Mouse (Mus musculus) embryonic facial prominence, embryonic 11.5 days (tissue): Measurements from ENCODE around the gene Cers2. TPM values are rescaled to one million over a fixed set of nuclear protein-coding genes. Genes with fewer than 3 reads are reported as not detected.

Experiments used
- ATAC-seq: fragments of 200-750 bp; cut with Nextera tagmentation; replicated peaks from 2 replicates; pipeline ENCODE4 v1.8.0; 2017; ENCODE audit warnings: low read depth; ENCODE audit not compliant: insufficient number of reproducible peaks, low FRiP score, low TSS enrichment
- DNase-seq: peaks from one replicate; pipeline ENCODE4 v3.0.0-alpha.2; 2015; ENCODE audit warnings: low spot score
- H3K27ac ChIP-seq: fragments of 300-500 bp; sonication (generic); replicated peaks from 2 replicates; pipeline ENCODE4 v1.5.1; 2014; ENCODE audit warnings: mild to moderate bottlenecking, low read depth, low read length, control low read depth
- H3K27me3 ChIP-seq: fragments of 300-500 bp; sonication (generic); 2 replicates; pipeline ENCODE4 v1.6.1; 2014; ENCODE audit warnings: mild to moderate bottlenecking, low read length, moderate library complexity, mixed read lengths; ENCODE audit not compliant: control insufficient read depth, insufficient read depth
- H3K36me3 ChIP-seq: fragments of 300-500 bp; sonication (generic); replicated peaks from 2 replicates; pipeline ENCODE4 v1.6.1; 2014; ENCODE audit warnings: low read depth, mild to moderate bottlenecking, low read length, moderate library complexity, mixed read lengths; ENCODE audit not compliant: control insufficient read depth, insufficient read depth
- H3K4me1 ChIP-seq: fragments of 300-500 bp; sonication (generic); 2 replicates; pipeline ENCODE4 v1.6.1; 2014; ENCODE audit warnings: low read length, mixed read lengths; ENCODE audit not compliant: control insufficient read depth, insufficient read depth
- H3K4me2 ChIP-seq: fragments of 300-500 bp; sonication (generic); 2 replicates; pipeline ENCODE4 v1.6.1; 2014; ENCODE audit warnings: low read depth, mild to moderate bottlenecking, control low read depth, low read length, moderate library complexity
- H3K4me3 ChIP-seq: fragments of 300-500 bp; sonication (generic); 2 replicates; pipeline ENCODE4 v1.5.1; 2014; ENCODE audit warnings: low read depth, low read length, control low read depth
- H3K9ac ChIP-seq: fragments of 300-500 bp; sonication (generic); replicated peaks from 2 replicates; pipeline ENCODE4 v1.6.1; 2014; ENCODE audit warnings: mild to moderate bottlenecking, control low read depth, low read length
- H3K9me3 ChIP-seq: fragments of 300-500 bp; sonication (generic); replicated peaks from 2 replicates; pipeline ENCODE4 v1.6.1; 2016; ENCODE audit warnings: mild to moderate bottlenecking, low read length, inconsistent platforms, mixed read lengths; ENCODE audit not compliant: control insufficient read depth
- WGBS: fragments of 180-500 bp; shearing (Covaris S2); extraction: QIAGEN DNeasy Blood & Tissue Kit; methylation state at CpG from one replicate; pipeline ENCODE4 v1.1.7; 2014; 5-methylcytosine and 5-hydroxymethylcytosine counted together
- polyA plus RNA-seq: library from polyadenylated mRNA; unstranded; fragments of >200 nt; fragmentation: Nextera tagmentation; extraction: Ambion mirVana; gene quantifications from 2 replicates; pipeline ENCODE4 v1.2.1, GENCODE M21; 2014

The Cers2 gene
- polyA plus RNA-seq, 1 experiment from 2014 or later, result 117 TPM

- H3K4me1 ChIP-seq, result no peaks in the 10 kb centered on the region; the same call in 1 of the 2 replicates
- H3K36me3 ChIP-seq, result no peaks in the 10 kb centered on the region
- H3K4me3 ChIP-seq, result no peak overlapping the region
- H3K9ac ChIP-seq, result no peak overlapping the region
- no peak for ATAC-seq
- H3K27ac ChIP-seq, result no peak overlapping the region
- no peaks in the 10 kb centered on the region for H3K27me3 ChIP-seq
- no peaks in the 10 kb centered on the region for H3K9me3 ChIP-seq
- no peak overlapping the region for H3K4me2 ChIP-seq
- WGBS, result 74% methylated on average over 5 of the region's 5 CpGs
- DNase-seq, result no peak
Measured at GRCm38 (mm10) chr3:95276428-95276934, 38.1 kb upstream of the Cers2 start.

GRCm38 (mm10) chr3:95277149-95277551 is 37.4 kb upstream of the Cers2 start:
- no peak overlapping the region for H3K9ac ChIP-seq

GRCm38 (mm10) chr3:95280747-95281146 is 33.8 kb upstream of the Cers2 start:
- DNase-seq, result peak; percentile 23
- no peak for ATAC-seq
- no peaks in the 10 kb centered on the region for H3K27me3 ChIP-seq
- H3K27ac ChIP-seq, result no peak overlapping the region
- H3K9me3 ChIP-seq, result no peaks in the 10 kb centered on the region
- 24% methylated on average over 8 of the region's 8 CpGs for WGBS
- H3K4me2 ChIP-seq, result peak overlapping the region; percentile 62
- peaks cover 2% of the 10 kb centered on the region for H3K4me1 ChIP-seq
- H3K36me3 ChIP-seq, result no peaks in the 10 kb centered on the region
- peak overlapping the region; percentile 76 for H3K4me3 ChIP-seq
- peak overlapping the region; percentile 87 for H3K9ac ChIP-seq

More at GRCm38 (mm10) chr3:95277149-95277551, 37.4 kb upstream of the Cers2 start:
- no peaks in the 10 kb centered on the region for H3K9me3 ChIP-seq
- no peaks in the 10 kb centered on the region; the same call in 1 of the 2 replicates for H3K4me1 ChIP-seq
- no peaks in the 10 kb centered on the region for H3K27me3 ChIP-seq
- no peak for ATAC-seq
- DNase-seq, result no peak
- H3K4me3 ChIP-seq, result no peak overlapping the region
- no peaks in the 10 kb centered on the region for H3K36me3 ChIP-seq
- no peak overlapping the region for H3K27ac ChIP-seq
- H3K4me2 ChIP-seq, result no peak overlapping the region
- 94% methylated on average over 1 of the region's 1 CpGs for WGBS

GRCm38 (mm10) chr3:95281216-95282126 is 33.1 kb upstream of the Cers2 start, which contains the start of the genes Mindy1 and Prune1:
TSS of gene Mindy1 (plus strand) at chr3:95281345.
TSS of gene Prune1 (minus strand) at chr3:95282076.
- peak; percentile 99 for DNase-seq
- H3K4me1 ChIP-seq, result peaks cover 2% of the 10 kb centered on the region
- no peaks in the 10 kb centered on the region for H3K27me3 ChIP-seq
- peak within 1 kb of the TSS; percentile 87 for H3K4me2 ChIP-seq
- peak within 1 kb of the TSS; percentile 76 for H3K4me3 ChIP-seq
- H3K9ac ChIP-seq, result peak within 1 kb of the TSS; percentile 87
- peak; percentile 88 for ATAC-seq
- peak within 1 kb of the TSS; percentile 90 for H3K27ac ChIP-seq
- WGBS, result under 1% methylated on average over 51 of the region's 53 CpGs
- H3K9me3 ChIP-seq, result no peaks in the 10 kb centered on the region
- H3K36me3 ChIP-seq, result no peaks in the 10 kb centered on the region

- Histone ChIP-seq H3K36me3 (no peaks in the 10 kb centered on the region), H3K4me1 (peaks cover 2% of the 10 kb centered on the region), H3K4me3 (peak overlapping the region; percentile 68), H3K27me3 (no peaks in the 10 kb centered on the region), H3K9me3 (no peaks in the 10 kb centered on the region), H3K9ac (peak overlapping the region; percentile 84), H3K27ac (peak overlapping the region; percentile 90), H3K4me2 (peak overlapping the region; percentile 87)
- ATAC-seq (no peak), DNase-seq (peak; percentile 37)
- WGBS, result under 1% methylated on average over 11 of the region's 11 CpGs
Measured at GRCm38 (mm10) chr3:95282381-95282864, 32.2 kb upstream of the Cers2 start.

GRCm38 (mm10) chr3:95282865-95283588 is 31.6 kb upstream of the Cers2 start:
- Histone ChIP-seq H3K36me3 (no peaks in the 10 kb centered on the region), H3K9ac (peak overlapping the region; percentile 84), H3K27ac (peak overlapping the region; percentile 90), H3K4me2 (peak overlapping the region; percentile 87), H3K4me3 (peak overlapping the region; percentile 68), H3K4me1 (peaks cover 2% of the 10 kb centered on the region), H3K9me3 (no peaks in the 10 kb centered on the region), H3K27me3 (no peaks in the 10 kb centered on the region)
- DNase-seq (peak; percentile 85), ATAC-seq (peak; percentile 64)
- WGBS, result under 1% methylated on average over 50 of the region's 51 CpGs

- H3K9ac ChIP-seq, result peak overlapping the region; percentile 84
- H3K27ac ChIP-seq, result peak overlapping the region; percentile 90
- H3K4me1 ChIP-seq, result peaks cover 2% of the 10 kb centered on the region
- ATAC-seq, result no peak
- H3K4me3 ChIP-seq, result peak overlapping the region; percentile 68
- peak overlapping the region; percentile 87 for H3K4me2 ChIP-seq
- WGBS, result 3% methylated on average over 7 of the region's 7 CpGs
- H3K9me3 ChIP-seq, result no peaks in the 10 kb centered on the region
- DNase-seq, result peak; percentile 14
- no peaks in the 10 kb centered on the region for H3K27me3 ChIP-seq
- no peaks in the 10 kb centered on the region for H3K36me3 ChIP-seq
Measured at GRCm38 (mm10) chr3:95283589-95283941, 31.0 kb upstream of the Cers2 start.
